Mouse (Mus musculus) layer of hippocampus, postnatal 10 days (tissue): ENCODE measurements around the gene Abca17. TPM values are rescaled to one million over a fixed set of nuclear protein-coding genes. Genes with fewer than 3 reads are reported as not detected.

Source experiments
- DNase-seq, 2 experiments: peaks; one replicate each; pipeline ENCODE4 v3.0.0; 2021; ENCODE audit warnings: low spot score in 2 of 2
- total RNA-seq, 2 experiments: library from RNA; stranded (reverse); gene quantifications; 2 replicates each; pipeline ENCODE4 v1.2.3; 2021

Abca17 gene
- total RNA-seq, 2 experiments from 2014 or later, result 1.5 to 1.7 TPM

GRCm38 (mm10) chr17:24349176-24349575, 1.7 kb downstream of the Abca17 start:
- no peak for DNase-seq

- no peak for DNase-seq
Observed at GRCm38 (mm10) chr17:24346831-24347230, 4.0 kb downstream of the Abca17 start.

GRCm38 (mm10) chr17:24344672-24345071, 6.2 kb downstream of the Abca17 start:
- DNase-seq, result no peak

GRCm38 (mm10) chr17:24327656-24328055, 23.2 kb downstream of the Abca17 start:
- no peak for DNase-seq

DNA sequence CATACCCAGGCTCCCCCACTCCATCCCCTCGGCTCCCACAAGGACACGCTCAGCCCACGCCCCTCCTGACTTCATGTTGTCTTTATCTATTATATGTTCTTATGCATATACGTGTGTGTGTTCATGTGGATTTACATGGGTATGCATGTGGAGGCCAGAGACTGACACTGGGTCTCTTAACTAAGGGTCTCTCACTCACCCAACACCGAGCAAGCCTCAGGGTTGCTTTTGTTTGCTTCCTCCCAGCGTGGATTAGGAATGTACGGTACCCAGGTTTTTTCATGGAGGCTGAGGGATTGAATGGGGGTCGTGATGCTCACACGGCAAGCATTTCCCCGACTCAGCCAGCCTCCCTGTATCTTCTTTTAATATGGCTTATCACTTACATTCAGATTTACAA, 25.8 kb downstream of the Abca17 start:
- DNase-seq, result no peak

DNA sequence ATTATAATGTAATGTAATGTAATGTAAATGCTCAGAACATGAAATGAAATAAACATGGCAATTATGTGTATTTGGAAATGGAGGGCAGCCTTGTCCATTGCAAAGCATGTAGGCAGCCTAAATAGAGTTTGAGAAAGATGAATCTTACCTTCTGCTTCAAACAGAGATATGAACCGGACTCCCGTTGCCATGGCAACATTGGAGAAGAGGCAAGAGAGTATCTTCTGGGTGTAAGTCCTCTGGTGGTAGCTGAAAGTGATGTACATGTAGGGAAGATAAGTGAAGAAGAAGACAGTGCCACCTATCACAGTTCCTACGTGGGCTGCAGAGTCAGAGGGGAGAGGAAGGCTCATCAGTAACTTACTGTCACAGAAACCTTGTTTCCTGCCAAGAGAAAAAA, 30.0 kb downstream of the Abca17 start:
- DNase-seq, result no peak

GRCm38 (mm10) chr17:24307500-24307899, 43.4 kb downstream of the Abca17 start:
- DNase-seq, result peak; percentile 23 to 37

GRCm38 (mm10) chr17:24300651-24301050, 50.2 kb downstream of the Abca17 start:
- no peak for DNase-seq

GRCm38 (mm10) chr17:24289338-24289737, 61.5 kb downstream of the Abca17 start:
- DNase-seq, result no peak

DNA sequence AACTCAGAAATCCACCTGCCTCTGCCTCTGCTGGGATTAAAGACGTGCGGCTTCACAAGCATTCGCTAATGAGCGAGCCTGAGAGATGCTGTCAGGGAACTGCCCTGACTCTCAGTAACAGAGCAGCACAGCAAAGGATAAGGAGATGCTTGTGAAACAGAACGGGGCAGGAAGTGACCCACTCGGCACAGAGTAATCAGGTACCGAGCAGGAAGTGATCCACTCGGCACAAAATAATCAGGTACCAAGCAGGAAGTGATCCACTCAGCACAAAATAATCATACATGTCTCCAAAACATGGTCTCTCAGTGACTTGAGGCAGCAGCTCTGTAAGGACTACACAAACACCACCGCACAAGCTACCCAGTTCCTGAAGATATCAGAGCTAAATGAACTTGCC, 62.4 kb downstream of the Abca17 start:
- no peak for DNase-seq

GRCm38 (mm10) chr17:24285680-24286079, 65.2 kb downstream of the Abca17 start:
- DNase-seq, result no peak

DNA sequence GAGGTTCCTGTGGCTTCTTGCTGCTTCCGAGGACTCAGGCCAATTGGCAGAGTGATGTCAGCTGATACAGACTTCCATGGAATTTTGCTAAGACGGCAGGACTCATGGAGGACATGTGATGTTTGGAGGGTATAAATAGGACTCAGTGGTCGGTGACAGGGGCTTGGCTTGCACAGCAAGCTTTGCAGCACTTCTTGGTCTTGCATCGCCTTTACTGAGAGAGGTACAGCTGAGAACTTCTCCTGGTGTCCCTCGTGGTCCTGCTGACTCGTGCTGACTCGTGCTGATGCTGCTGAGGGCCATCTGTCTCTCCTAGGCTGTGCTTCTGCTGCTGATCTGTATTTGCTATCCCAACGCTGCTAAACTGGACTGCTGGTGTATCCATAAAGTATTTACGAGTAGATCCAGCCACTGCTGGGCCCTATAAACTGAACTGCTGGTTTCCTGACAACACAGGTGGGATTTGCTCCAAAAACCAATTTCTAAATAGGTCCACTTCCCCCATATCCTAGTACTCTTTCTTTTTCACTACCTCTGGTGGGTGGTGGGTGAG, 67.5 kb downstream of the Abca17 start:
- no peak for DNase-seq

DNA sequence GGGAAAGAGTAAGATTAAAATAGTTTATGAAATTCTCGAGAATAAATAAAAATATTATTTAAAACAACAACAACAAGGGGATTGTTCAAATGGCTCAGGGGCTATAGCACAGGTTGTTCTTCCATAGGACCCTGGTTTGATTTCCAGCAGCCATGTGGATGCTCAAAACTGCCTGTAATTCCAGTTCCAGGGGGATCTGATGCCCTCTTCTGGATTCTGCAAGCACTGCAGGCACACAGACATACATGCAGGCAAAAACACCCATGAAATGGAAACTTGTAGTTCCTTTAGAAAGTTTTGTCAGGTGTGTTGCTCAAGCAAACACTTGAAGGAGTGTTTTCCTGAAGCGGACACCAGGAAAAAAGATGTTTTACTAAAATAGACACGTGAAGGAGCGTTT, 68.2 kb downstream of the Abca17 start:
- no peak for DNase-seq

DNA sequence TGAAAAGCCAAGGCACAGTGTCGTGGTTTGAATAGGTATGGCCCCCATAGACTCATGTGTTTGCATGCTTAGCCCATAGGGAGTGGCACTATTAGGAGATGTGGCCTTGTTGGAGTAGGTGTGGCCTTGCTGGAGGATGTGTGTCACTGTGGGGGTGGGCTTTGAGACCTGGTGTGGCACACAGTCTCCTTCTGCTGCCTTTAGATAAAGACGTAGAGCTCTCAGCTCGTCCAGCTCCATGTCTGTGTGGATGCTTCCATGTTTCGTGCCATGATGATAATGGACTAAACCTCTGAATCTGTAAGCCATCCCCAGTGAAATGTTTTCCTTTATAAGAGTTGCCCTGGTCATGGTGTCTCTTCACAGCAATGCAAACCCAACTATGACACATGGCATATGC, 71.0 kb downstream of the Abca17 start:
- no peak for DNase-seq

DNA sequence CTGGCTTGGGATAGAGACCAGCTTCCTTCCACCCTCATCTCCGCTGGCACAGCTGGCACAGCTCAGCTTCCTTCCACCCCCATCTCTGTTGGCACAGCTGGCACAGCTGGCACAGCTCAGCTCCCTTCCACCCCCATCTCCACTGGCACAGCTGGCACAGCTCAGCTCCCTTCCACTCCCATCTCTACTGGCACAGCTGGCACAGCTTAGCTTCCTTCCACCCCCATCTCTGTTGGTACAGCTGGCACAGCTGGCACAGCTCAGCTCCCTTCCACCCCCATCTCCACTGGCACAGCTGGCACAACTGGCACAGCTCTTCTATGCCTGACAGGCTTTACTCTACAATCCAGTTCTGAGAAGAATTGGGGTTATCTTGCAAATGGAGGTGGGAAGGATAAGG, 83.7 kb downstream of the Abca17 start:
- no peak for DNase-seq

DNA sequence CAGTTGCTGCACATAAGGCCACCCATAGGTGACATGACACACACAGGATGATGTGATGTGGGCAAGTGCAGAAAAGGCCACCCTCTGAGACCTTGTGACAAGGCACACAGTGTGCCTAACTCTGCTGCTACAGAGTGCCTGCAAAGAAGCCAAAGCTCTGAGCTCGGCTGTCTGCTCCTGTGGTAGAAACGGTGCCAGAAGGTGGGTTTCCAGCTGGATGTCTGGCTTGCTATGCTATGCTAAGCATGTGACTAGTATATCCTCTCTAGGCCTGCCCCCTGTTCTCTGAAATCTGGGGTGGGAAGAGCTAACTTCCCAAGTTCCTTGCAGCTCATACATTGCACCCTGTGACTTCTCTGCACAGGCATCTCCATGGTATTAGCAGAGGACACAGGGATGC, 86.1 kb downstream of the Abca17 start:
- DNase-seq, result no peak

GRCm38 (mm10) chr17:24260516-24260915, 90.4 kb downstream of the Abca17 start:
- DNase-seq, result no peak

DNA sequence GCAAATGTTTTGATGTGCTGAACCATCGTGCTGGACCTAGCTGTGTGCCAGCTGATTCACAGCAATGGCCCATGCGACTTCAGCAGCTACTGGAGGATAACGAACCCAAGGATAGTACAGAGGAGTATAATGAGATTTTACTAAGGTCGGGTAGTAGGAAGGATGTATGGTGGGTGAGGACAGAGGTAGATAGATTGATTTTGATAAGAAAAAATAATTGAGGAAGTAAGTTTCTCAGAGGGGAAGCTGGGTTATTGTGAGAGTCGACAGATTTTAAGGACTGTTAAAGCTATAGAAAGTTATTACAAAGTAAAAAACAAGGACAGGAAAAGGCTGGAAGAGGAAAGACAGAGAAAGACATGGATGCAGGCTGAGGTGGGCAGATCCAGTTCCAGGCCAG, 91.2 kb downstream of the Abca17 start:
- no peak for DNase-seq

GRCm38 (mm10) chr17:24258981-24259380, 91.9 kb downstream of the Abca17 start:
- no peak for DNase-seq

DNA sequence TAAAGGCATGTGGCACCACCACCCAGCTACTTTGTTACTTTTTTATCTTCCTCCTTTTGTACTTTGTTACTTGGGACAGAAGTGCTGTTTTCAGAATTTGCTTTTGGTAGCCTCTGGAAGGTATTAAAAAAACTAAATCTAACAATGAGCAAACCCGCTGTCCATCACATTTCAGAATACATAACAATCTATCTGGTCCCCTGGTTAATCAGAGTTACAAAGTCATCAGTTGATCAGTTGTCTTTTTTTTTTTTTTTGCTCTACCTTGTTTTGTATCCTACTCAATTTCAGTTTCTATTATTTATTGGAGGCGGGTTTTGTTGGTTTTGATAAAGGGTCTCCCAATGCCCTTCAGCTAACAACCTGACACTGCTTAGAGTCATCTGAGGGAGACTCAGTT, 98.5 kb downstream of the Abca17 start:
- DNase-seq, result no peak

DNA sequence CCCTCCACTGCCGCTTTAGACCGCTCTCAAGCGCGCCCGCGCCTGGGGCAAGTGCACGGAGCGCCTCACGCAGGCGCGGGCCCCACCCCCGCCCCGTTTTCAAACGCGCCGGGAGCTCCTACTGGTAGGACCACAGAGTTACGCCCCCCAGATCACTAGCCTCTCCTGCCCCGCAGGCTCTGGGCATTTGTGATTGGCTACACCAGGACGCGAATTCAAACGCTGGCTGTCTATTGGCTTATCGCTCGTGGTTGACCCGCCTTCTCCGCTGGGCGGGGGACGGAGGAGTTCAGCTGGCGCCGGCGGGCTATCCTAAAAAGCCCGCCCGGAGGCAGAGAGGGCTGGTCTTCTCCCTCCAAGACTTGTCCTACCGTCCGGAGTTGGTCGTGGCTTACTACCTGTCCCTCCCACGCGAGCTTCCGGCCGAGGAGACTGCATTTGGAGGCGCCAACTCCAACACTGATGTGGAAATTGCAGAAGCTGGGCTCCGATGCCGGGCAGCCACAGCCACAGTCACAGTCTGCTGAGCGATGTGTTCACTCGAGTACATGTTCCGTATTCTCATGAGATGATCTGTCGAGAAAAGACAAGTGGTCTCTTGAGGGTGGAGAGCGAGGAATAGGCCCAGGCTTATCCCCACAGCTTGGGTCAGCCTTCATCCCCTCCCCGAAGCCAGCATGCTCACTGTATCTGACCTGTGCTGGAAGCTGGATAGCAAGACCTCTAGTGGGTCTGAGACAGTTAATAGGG, 99.4 kb downstream of the Abca17 start, which contains the start of gene Ccnf:
TSS of gene Ccnf (minus strand) at position 165 of the 750 bp plus-strand sequence.
- peak; percentile 97 for DNase-seq

DNA sequence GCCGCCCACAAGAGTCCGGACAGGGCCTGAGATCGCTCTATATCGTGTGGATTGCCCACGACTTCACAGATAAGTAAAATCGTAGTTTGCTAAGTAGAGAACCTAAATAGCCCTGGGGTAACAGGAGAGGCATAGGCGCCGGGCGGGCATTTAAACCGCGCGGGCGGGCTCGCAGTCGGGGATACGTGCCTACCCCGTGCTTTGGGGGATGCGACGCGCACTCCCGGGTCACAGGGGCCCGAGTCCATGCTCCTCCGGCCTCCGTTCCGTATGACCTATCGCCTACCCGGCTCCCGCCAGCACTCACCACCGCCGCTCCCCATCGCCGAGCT, 99.9 kb downstream of the Abca17 start:
- DNase-seq, result no peak

- DNase-seq, result no peak
Observed at GRCm38 (mm10) chr17:24248641-24249040, 102.2 kb downstream of the Abca17 start.
